Mouse (Mus musculus): ENCODE data around the gene Gne.

- TF ChIP-seq CTCF (IDR thresholded peaks at IDR 0.05; ENCODE audit: low read depth, low read length) (no peak), POLR2A (IDR thresholded peaks at IDR 0.05; ENCODE audit: extremely low read depth, insufficient read depth, low read length) (no peak)
Observed at GRCm38 (mm10) chr4:44022323-44022722, 61.7 kb downstream of the Gne start.

Measured in liver, adult 2 months (tissue).